Mouse (Mus musculus) heart, embryonic 16.5 days (tissue): ENCODE results near the gene Usp40. TPM values are rescaled to one million over a fixed set of nuclear protein-coding genes. Genes with fewer than 3 reads are reported as not detected.

Source experiments
- ATAC-seq: fragments of 200-750 bp; cut with Nextera tagmentation; replicated peaks from 2 replicates; pipeline ENCODE4 v1.8.0; 2017; ENCODE audit warnings: moderate number of reproducible peaks; ENCODE audit not compliant: insufficient read depth, low FRiP score; ENCODE audit errors: extremely low read depth
- H3K27ac ChIP-seq: fragments of 300-500 bp; sonication (generic); 2 replicates; pipeline ENCODE4 v1.5.1; 2014; ENCODE audit warnings: mild to moderate bottlenecking, low read length, control low read depth, moderate library complexity
- H3K27me3 ChIP-seq: fragments of 300-500 bp; sonication (generic); 2 replicates; pipeline ENCODE4 v1.6.1; 2014; ENCODE audit warnings: low read length, mixed read lengths; ENCODE audit not compliant: control insufficient read depth, insufficient read depth
- H3K36me3 ChIP-seq: fragments of 300-500 bp; sonication (generic); 2 replicates; pipeline ENCODE4 v1.6.1; 2014; ENCODE audit not compliant: control insufficient read depth, insufficient read depth
- H3K4me1 ChIP-seq: fragments of 300-500 bp; sonication (generic); 2 replicates; pipeline ENCODE4 v1.6.1; 2014; ENCODE audit warnings: low read length, mixed read lengths; ENCODE audit not compliant: control insufficient read depth, insufficient read depth
- H3K4me2 ChIP-seq: fragments of 300-500 bp; sonication (generic); 2 replicates; pipeline ENCODE4 v1.6.1; 2014; ENCODE audit warnings: low read depth, mild to moderate bottlenecking, control low read depth, low read length
- H3K4me3 ChIP-seq: fragments of 300-500 bp; sonication (generic); 2 replicates; pipeline ENCODE4 v1.5.1; 2014; ENCODE audit warnings: mild to moderate bottlenecking, control low read depth, low read length
- H3K9ac ChIP-seq: fragments of 300-500 bp; sonication (generic); 2 replicates; pipeline ENCODE4 v1.6.1; 2014; ENCODE audit warnings: low read length, control low read depth
- H3K9me3 ChIP-seq: fragments of 300-500 bp; sonication (generic); replicated peaks from 2 replicates; pipeline ENCODE4 v1.6.1; 2016; ENCODE audit warnings: low read length; ENCODE audit not compliant: control insufficient read depth
- WGBS: fragments of 180-500 bp; shearing (Covaris S2); extraction: QIAGEN DNeasy Blood & Tissue Kit; methylation state at CpG from one replicate; pipeline ENCODE4 v1.1.7; 2014; 5-methylcytosine and 5-hydroxymethylcytosine counted together
- polyA plus RNA-seq: library from polyadenylated mRNA; unstranded; fragments of >200 nt; fragmentation: Nextera tagmentation; extraction: Ambion mirVana; gene quantifications from 2 replicates; pipeline ENCODE4 v1.2.1, GENCODE M21; 2015

Usp40 gene
- polyA plus RNA-seq, 1 experiment from 2014 or later = 26.9 TPM

- Histone ChIP-seq H3K27ac (no peak overlapping the region), H3K4me2 (no peak overlapping the region), H3K4me1 (peaks cover 11% of the 10 kb centered on the region), H3K27me3 (no peaks in the 10 kb centered on the region), H3K36me3 (peaks cover 22% of the 10 kb centered on the region), H3K4me3 (no peak overlapping the region), H3K9me3 (no peaks in the 10 kb centered on the region), H3K9ac (no peak overlapping the region)
- ATAC-seq = no peak
These were observed 95.0 kb downstream of the Usp40 start for GRCm38 (mm10) chr1:87913356-87913755.

DNA sequence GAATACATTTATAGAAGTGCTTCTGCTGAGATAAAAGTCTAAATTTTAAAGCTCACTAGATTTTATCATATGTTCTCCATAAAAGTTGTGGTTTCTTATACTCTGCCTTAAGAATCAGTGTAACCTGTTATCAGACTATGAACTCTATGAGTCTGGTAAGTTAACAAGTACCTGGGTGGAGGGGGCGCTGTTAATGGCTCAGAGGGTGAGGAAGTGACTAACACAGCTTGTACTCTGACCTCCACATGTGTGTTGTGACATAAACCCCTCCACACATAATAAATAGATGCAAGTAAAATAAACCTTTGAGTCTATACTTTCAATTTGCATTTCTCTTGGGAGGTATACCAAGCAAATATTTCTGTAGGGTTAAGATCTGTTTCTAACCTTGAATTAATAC, 97.9 kb downstream of the Usp40 start:
- H3K36me3 ChIP-seq = peaks cover 15% of the 10 kb centered on the region; the same call in 1 of the 2 replicates
- H3K27ac ChIP-seq = no peak overlapping the region
- H3K4me3 ChIP-seq = no peak overlapping the region
- ATAC-seq = no peak
- peaks cover 11% of the 10 kb centered on the region for H3K4me1 ChIP-seq
- 82% methylated on average over 1 of the region's 1 CpGs for WGBS
- H3K9me3 ChIP-seq = no peaks in the 10 kb centered on the region
- no peak overlapping the region for H3K4me2 ChIP-seq
- no peaks in the 10 kb centered on the region for H3K27me3 ChIP-seq
- no peak overlapping the region for H3K9ac ChIP-seq

- Histone ChIP-seq H3K9ac (no peak overlapping the region), H3K4me3 (no peak overlapping the region), H3K36me3 (peaks cover 9% of the 10 kb centered on the region; the same call in 1 of the 2 replicates), H3K4me2 (no peak overlapping the region), H3K27me3 (no peaks in the 10 kb centered on the region), H3K9me3 (no peaks in the 10 kb centered on the region), H3K4me1 (peaks cover 11% of the 10 kb centered on the region), H3K27ac (no peak overlapping the region)
- ATAC-seq = no peak
These were observed 98.8 kb downstream of the Usp40 start for GRCm38 (mm10) chr1:87909565-87909964.

DNA sequence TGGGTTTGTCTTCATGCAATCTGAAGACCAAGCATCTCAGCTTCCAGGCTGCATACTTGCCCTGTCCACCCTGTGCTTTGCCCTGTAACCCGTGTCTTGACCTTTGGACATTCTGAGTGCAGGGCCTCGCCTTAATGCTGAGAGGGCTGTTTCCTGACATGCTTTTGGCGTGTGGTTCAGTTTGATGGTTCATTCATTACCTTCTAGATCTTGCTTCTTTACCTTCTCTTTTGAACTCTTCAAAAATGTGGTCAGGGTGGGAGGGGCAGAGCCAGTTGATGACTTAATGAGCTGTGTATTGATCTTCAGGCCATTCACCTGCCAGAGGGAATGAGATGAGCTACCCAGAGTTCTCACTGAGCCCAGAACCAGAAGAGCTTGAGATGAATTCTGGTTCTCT, 99.6 kb downstream of the Usp40 start:
- H3K4me3 ChIP-seq = no peak overlapping the region
- peaks cover 11% of the 10 kb centered on the region for H3K4me1 ChIP-seq
- 88% methylated on average over 3 of the region's 3 CpGs for WGBS
- no peaks in the 10 kb centered on the region for H3K9me3 ChIP-seq
- peaks cover 9% of the 10 kb centered on the region; the same call in 1 of the 2 replicates for H3K36me3 ChIP-seq
- ATAC-seq = no peak
- H3K27ac ChIP-seq = no peak overlapping the region
- H3K27me3 ChIP-seq = no peaks in the 10 kb centered on the region
- H3K9ac ChIP-seq = no peak overlapping the region
- no peak overlapping the region for H3K4me2 ChIP-seq

- Histone ChIP-seq H3K4me1 (peaks cover 7% of the 10 kb centered on the region), H3K27ac (no peak overlapping the region), H3K4me3 (no peak overlapping the region), H3K9me3 (no peaks in the 10 kb centered on the region), H3K9ac (no peak overlapping the region), H3K36me3 (peaks cover 9% of the 10 kb centered on the region; the same call in 1 of the 2 replicates), H3K27me3 (no peaks in the 10 kb centered on the region), H3K4me2 (no peak overlapping the region)
- ATAC-seq = no peak
- 84% methylated on average over 2 of the region's 2 CpGs for WGBS
These were observed 100.3 kb downstream of the Usp40 start for GRCm38 (mm10) chr1:87908006-87908405.

GRCm38 (mm10) chr1:87906361-87906956, 101.9 kb downstream of the Usp40 start:
- Histone ChIP-seq H3K27me3 (no peaks in the 10 kb centered on the region), H3K27ac (no peak overlapping the region), H3K36me3 (peaks cover 9% of the 10 kb centered on the region; the same call in 1 of the 2 replicates), H3K4me2 (no peak overlapping the region), H3K9ac (no peak overlapping the region), H3K4me1 (peaks cover 8% of the 10 kb centered on the region), H3K4me3 (no peak overlapping the region), H3K9me3 (no peaks in the 10 kb centered on the region)
- 75% methylated on average over 5 of the region's 5 CpGs for WGBS
- peak; percentile 70 for ATAC-seq

DNA sequence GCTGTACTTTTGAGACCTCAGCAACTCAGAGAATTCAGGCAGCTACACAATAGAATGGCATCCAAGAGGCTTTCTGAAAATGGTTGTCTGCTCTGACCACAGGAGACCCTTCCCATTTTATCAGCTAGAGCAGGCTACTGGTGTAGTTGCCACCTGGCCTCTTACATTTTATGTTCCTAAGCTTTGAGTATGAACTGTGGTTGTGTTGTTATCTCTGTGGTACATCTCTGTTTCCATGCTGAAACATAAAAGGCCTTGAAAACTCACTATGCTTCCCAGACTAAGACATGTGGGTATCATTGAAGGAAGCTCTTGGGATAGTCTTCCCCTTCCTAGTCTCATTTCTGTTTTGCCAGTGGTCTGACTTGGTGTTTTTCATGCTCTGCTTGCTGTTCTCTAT, 106.2 kb downstream of the Usp40 start:
- Histone ChIP-seq H3K27me3 (no peaks in the 10 kb centered on the region), H3K4me3 (no peak overlapping the region), H3K4me1 (peaks cover 20% of the 10 kb centered on the region), H3K9me3 (no peaks in the 10 kb centered on the region), H3K27ac (no peak overlapping the region), H3K9ac (no peak overlapping the region), H3K36me3 (peaks cover 4% of the 10 kb centered on the region; the same call in 1 of the 2 replicates), H3K4me2 (no peak overlapping the region)
- no peak for ATAC-seq

DNA sequence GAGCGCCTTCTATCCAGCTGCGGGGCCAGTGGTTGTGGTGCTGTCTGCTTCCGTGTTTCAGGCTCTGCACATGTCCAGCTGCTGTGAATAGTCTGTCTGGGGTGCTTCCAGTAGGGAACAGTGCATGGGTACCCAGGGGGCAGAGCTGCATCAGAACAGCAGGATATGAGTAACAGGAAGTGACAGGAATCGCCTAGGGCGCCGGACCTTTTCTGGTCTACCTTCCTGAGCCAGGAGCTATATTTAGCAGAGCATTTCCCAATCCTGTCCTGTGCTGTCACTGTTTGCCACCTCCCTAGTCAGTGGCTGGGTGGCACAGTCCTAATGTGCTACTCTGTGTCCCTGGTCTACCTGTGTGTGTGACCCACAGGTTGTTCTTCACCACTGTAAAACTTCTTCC, 107.4 kb downstream of the Usp40 start:
- no peaks in the 10 kb centered on the region for H3K9me3 ChIP-seq
- WGBS = 46% methylated on average over 6 of the region's 6 CpGs
- ATAC-seq = peak; percentile 77
- peak overlapping the region; percentile 30 for H3K4me2 ChIP-seq
- H3K9ac ChIP-seq = peak overlapping the region; percentile 54
- H3K27ac ChIP-seq = peak overlapping the region; percentile 80
- H3K4me3 ChIP-seq = no peak overlapping the region
- H3K4me1 ChIP-seq = peaks cover 20% of the 10 kb centered on the region
- H3K27me3 ChIP-seq = no peaks in the 10 kb centered on the region
- no peaks in the 10 kb centered on the region for H3K36me3 ChIP-seq

GRCm38 (mm10) chr1:87899701-87900100, 108.7 kb downstream of the Usp40 start:
- H3K9ac ChIP-seq = no peak overlapping the region
- no peaks in the 10 kb centered on the region for H3K27me3 ChIP-seq
- H3K4me3 ChIP-seq = no peak overlapping the region
- no peaks in the 10 kb centered on the region for H3K9me3 ChIP-seq
- no peak overlapping the region for H3K4me2 ChIP-seq
- WGBS = 55% methylated on average over 2 of the region's 2 CpGs
- H3K4me1 ChIP-seq = peaks cover 20% of the 10 kb centered on the region
- peak; percentile 71 for ATAC-seq
- H3K36me3 ChIP-seq = no peaks in the 10 kb centered on the region
- peak overlapping the region; percentile 5; the same call in 1 of the 2 replicates for H3K27ac ChIP-seq
